ENCODE assay signal across 18 mouse cellular contexts in genomic region chr3:61089931-61090330, GRCm38 (mm10).
DNase-seq lines count a peak whose midpoint lies in the region; ATAC-seq and TF ChIP-seq lines count a peak whose summit lies in the region.
"Had no signal": no experiment of that assay in that cellular context is flagged by ENCODE, and none has a peak within 500 bp of the region (broad histone marks: within the 10 kb centered on the region; RNA-seq: fewer than 3 reads in every experiment).

No protein-coding gene starts in this region.

- H3K9ac ChIP-seq in liver, adult 2 months (ENCODE audit: low read depth, low read length) = no peak overlapping the region
- no peak overlapping the region for H3K9ac ChIP-seq in liver, embryonic 12.5 days

- H3K9me3 ChIP-seq in liver, embryonic 12.5 days (replicated peaks) = no peaks in the 10 kb centered on the region
- H3K9me3 ChIP-seq: G1E had no signal

- no peak for TF ChIP-seq POLR2A in liver, adult 2 months (IDR thresholded peaks at IDR 0.05; ENCODE audit: extremely low read depth, insufficient read depth, low read length)

- no peak for TF ChIP-seq CTCF in liver, adult 2 months (IDR thresholded peaks at IDR 0.05; ENCODE audit: low read depth, low read length)

- peak; percentile 91 for DNase-seq in liver, adult 2 months (ENCODE audit: extremely low read depth, low read depth, low spot score)
- DNase-seq: adrenal gland, adult 2 months; adrenal gland, adult 8-10 months; adrenal gland, postnatal 10 days; adrenal gland, postnatal 14 days; adrenal gland, postnatal 25 days; adrenal gland, postnatal 36 days; B cell, adult 2 months; cerebellum, adult 11 months; cerebellum, adult 11-12 months; cerebellum, adult 18-20 months; cerebellum, adult 2 months had no signal

- no peak overlapping the region for H3K4me3 ChIP-seq in liver, adult 2 months (ENCODE audit: insufficient read depth, low read depth, low read length)
- no peak overlapping the region for H3K4me3 ChIP-seq in liver, embryonic 12.5 days

- H3K36me3 ChIP-seq in liver, adult 2 months (ENCODE audit: control insufficient read depth, insufficient read depth, low read length) = no peaks in the 10 kb centered on the region
- no peaks in the 10 kb centered on the region for H3K36me3 ChIP-seq in liver, embryonic 12.5 days
- H3K36me3 ChIP-seq: G1E had no signal

- 22% methylated on average over 1 of the region's 1 CpGs for WGBS in liver, adult 2 months
- WGBS in liver, embryonic 12.5 days (ENCODE audit: insufficient replicate concordance) = 76% methylated on average over 1 of the region's 1 CpGs

- H3K4me2 ChIP-seq in liver, embryonic 12.5 days = no peak overlapping the region

- H3K79me2 ChIP-seq in liver, adult 2 months (ENCODE audit: control insufficient read depth, insufficient read depth, low read length) = no peaks in the 10 kb centered on the region; the same call in 1 of the 2 replicates

- ATAC-seq in liver, embryonic 12.5 days = no peak
- ATAC-seq: activated CD4-positive, CD25-positive, alpha-beta regulatory T cell, adult 4 months; CD4-positive, CD25-positive, alpha-beta regulatory T cell, adult 4 months; Patski had no signal

- H3K4me1 ChIP-seq in liver, adult 2 months (ENCODE audit: control insufficient read depth, insufficient read depth, low read length) = peaks cover 9% of the 10 kb centered on the region
- no peaks in the 10 kb centered on the region for H3K4me1 ChIP-seq in liver, embryonic 12.5 days

- no peaks in the 10 kb centered on the region; the same call in 1 of the 2 replicates for H3K27me3 ChIP-seq in liver, adult 2 months (ENCODE audit: control insufficient read depth, insufficient read depth, low read length)
- no peaks in the 10 kb centered on the region for H3K27me3 ChIP-seq in liver, embryonic 12.5 days (replicated peaks)
- H3K27me3 ChIP-seq: CH12.LX had no signal

- no peak overlapping the region for H3K27ac ChIP-seq in liver, adult 2 months (replicated peaks; ENCODE audit: insufficient read depth, low read depth, low read length)
- H3K27ac ChIP-seq in liver, embryonic 12.5 days = no peak overlapping the region
